Mouse (Mus musculus): ENCODE results near the gene Kif26b.

DNA sequence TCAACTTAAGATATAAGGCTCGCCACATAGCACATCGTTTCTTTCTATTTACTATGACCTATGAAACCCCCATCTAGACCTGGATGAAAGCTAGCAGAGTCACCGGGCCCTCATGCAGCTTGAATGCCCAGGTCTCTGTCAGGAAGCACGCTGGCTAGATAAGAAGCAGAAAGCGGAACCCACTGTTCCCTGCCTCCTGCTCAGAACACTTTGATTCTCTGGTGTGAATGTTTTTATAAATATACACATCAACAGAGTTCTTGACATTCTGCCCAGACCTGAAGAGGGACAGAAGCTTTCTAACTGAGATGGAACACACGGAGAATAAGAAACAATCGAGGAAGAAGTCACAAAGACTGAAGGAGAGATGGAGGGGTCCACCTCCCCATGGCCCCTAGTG, 311.4 kb downstream of the Kif26b start:
- TF ChIP-seq CTCF (IDR thresholded peaks at IDR 0.05; ENCODE audit: low read depth, low read length), result no peak
- no peak for TF ChIP-seq GATA2 (IDR thresholded peaks at IDR 0.05; ENCODE audit: borderline replicate concordance, low read depth, low read length)

All from G1E (cell line).